Mouse (Mus musculus) forebrain, postnatal 0 days (tissue): Measurements from ENCODE around the gene Smgc. TPM values are rescaled to one million over a fixed set of nuclear protein-coding genes. Genes with fewer than 3 reads are reported as not detected.
A peak's percentile ranks its signal among the peaks of the same experiment; 100 is the strongest.
"Not testable (repeated sequence)": the region's sequence is repeated elsewhere in the genome, so short reads cannot be mapped to it uniquely, and the experiment has no call there.

ENCODE experiments used
- ATAC-seq: fragments of 200-750 bp; cut with Nextera tagmentation; 2 replicates; pipeline ENCODE4 v1.8.0; 2017; ENCODE audit warnings: mild to moderate bottlenecking, moderate library complexity
- DNase-seq: peaks from one replicate; pipeline ENCODE4 v3.0.0-alpha.2; 2015
- H3K27ac ChIP-seq: fragments of 300-500 bp; sonication (generic); 2 replicates; pipeline ENCODE4 v1.5.1; 2014; ENCODE audit warnings: low read depth, mild to moderate bottlenecking, antibody characterized with exemption, low read length, moderate library complexity, mixed read lengths
- H3K27me3 ChIP-seq: fragments of 300-500 bp; sonication (generic); 2 replicates; pipeline ENCODE4 v1.6.1; 2014; ENCODE audit warnings: mild to moderate bottlenecking, low read length, mixed read lengths; ENCODE audit not compliant: insufficient read depth
- H3K36me3 ChIP-seq: fragments of 300-500 bp; sonication (generic); 2 replicates; pipeline ENCODE4 v1.6.1; 2014; ENCODE audit warnings: mild to moderate bottlenecking, moderate library complexity; ENCODE audit not compliant: insufficient read depth
- H3K4me1 ChIP-seq: fragments of 300-500 bp; sonication (generic); 2 replicates; pipeline ENCODE4 v1.6.1; 2014; ENCODE audit warnings: antibody characterized with exemption; ENCODE audit not compliant: insufficient read depth
- H3K4me2 ChIP-seq: fragments of 300-500 bp; sonication (generic); 2 replicates; pipeline ENCODE4 v1.6.1; 2014; ENCODE audit warnings: low read depth, mild to moderate bottlenecking, moderate library complexity
- H3K4me3 ChIP-seq: fragments of 300-500 bp; sonication (generic); 2 replicates; pipeline ENCODE4 v1.5.1; 2014; ENCODE audit warnings: low read depth, low read length, mixed read lengths
- H3K9ac ChIP-seq: fragments of 300-500 bp; sonication (generic); 2 replicates; pipeline ENCODE4 v1.6.1; 2014; ENCODE audit warnings: mild to moderate bottlenecking
- H3K9me3 ChIP-seq: fragments of 300-500 bp; sonication (generic); 2 replicates; pipeline ENCODE4 v1.6.1; 2016; ENCODE audit warnings: low read length
- CTCF ChIP-seq: sonication (generic); IDR thresholded peaks from 2 replicates; pipeline ENCODE4 v1.5.1; 2016; ENCODE audit warnings: antibody characterized with exemption, control low read depth, low read depth
- WGBS: fragments of 180-500 bp; shearing (Covaris S2); extraction: QIAGEN DNeasy Blood & Tissue Kit; methylation state at CpG from one replicate; pipeline ENCODE4 v1.1.7; 2014; 5-methylcytosine and 5-hydroxymethylcytosine counted together
- polyA plus RNA-seq: library from polyadenylated mRNA; unstranded; fragments of >200 nt; fragmentation: Nextera tagmentation; extraction: Ambion mirVana; gene quantifications from 2 replicates; pipeline ENCODE4 v1.2.1, GENCODE M21; 2015
- total RNA-seq: library from RNA; depleted of rRNA; stranded (reverse); fragments of >200 nt; gene quantifications from 2 replicates; pipeline ENCODE4 v1.2.3, GENCODE M21; 2014; rRNA removed

The Smgc gene
- total RNA-seq, result not detected in 2 replicates
- polyA plus RNA-seq, result not detected in 2 replicates

DNA sequence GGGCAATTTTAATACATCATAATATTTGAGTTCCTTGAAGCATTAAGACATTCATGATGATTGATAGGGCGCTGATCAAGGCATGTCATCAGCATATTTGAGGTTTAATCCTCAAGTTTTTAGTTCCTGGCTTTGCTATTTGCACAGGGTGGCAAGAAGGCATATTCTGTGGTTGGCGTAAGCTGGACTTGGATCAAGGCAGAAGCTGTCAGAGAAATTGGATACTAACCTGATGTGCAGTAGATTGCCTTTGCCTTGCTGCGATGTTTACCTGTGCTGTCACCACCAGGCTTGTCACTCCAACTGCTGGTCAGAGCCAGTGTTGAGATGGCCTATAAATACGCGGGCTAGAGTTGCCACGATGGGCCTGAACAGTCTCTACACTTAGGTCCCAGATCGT, at the start of gene Smgc:
Gene Smgc, plus strand, starts transcription at position 301 of the 400 bp plus-strand sequence.
- Histone ChIP-seq H3K9me3 (no peaks in the 10 kb centered on the region), H3K4me3 (no peak within 1 kb of the TSS), H3K36me3 (no peaks in the 10 kb centered on the region), H3K4me1 (no peaks in the 10 kb centered on the region), H3K27ac (no peak within 1 kb of the TSS), H3K4me2 (no peak within 1 kb of the TSS), H3K9ac (no peak within 1 kb of the TSS), H3K27me3 (no peaks in the 10 kb centered on the region)
- WGBS, result 94% methylated on average over 7 of the region's 7 CpGs
- TF ChIP-seq CTCF, result no peak
- ATAC-seq (no peak), DNase-seq (no peak)

GRCm38 (mm10) chr15:91788338-91788737, 49.7 kb upstream of the Smgc start:
- no peak for TF ChIP-seq CTCF

GRCm38 (mm10) chr15:91806463-91806862, 31.6 kb upstream of the Smgc start:
- peak; percentile 72; the same call in 1 of the 2 replicates for ATAC-seq
- H3K4me2 ChIP-seq, result no peak overlapping the region
- DNase-seq, result peak; percentile 34
- H3K27ac ChIP-seq, result no peak overlapping the region
- no peaks in the 10 kb centered on the region for H3K4me1 ChIP-seq
- H3K4me3 ChIP-seq, result no peak overlapping the region
- no peak overlapping the region for H3K9ac ChIP-seq
- no peaks in the 10 kb centered on the region for H3K9me3 ChIP-seq
- no peaks in the 10 kb centered on the region; the same call in 1 of the 2 replicates for H3K36me3 ChIP-seq
- no peaks in the 10 kb centered on the region for H3K27me3 ChIP-seq
- no peak for TF ChIP-seq CTCF
- 71% methylated on average over 4 of the region's 4 CpGs for WGBS

More at GRCm38 (mm10) chr15:91788338-91788737, 49.7 kb upstream of the Smgc start:
- H3K4me3 ChIP-seq, result no peak overlapping the region
- H3K27me3 ChIP-seq, result no peaks in the 10 kb centered on the region
- H3K27ac ChIP-seq, result no peak overlapping the region
- H3K9me3 ChIP-seq, result no peaks in the 10 kb centered on the region
- H3K36me3 ChIP-seq, result no peaks in the 10 kb centered on the region
- DNase-seq (no peak), ATAC-seq (no peak)
- no peak overlapping the region for H3K4me2 ChIP-seq
- no peaks in the 10 kb centered on the region for H3K4me1 ChIP-seq
- 89% methylated on average over 11 of the region's 11 CpGs for WGBS
- H3K9ac ChIP-seq, result no peak overlapping the region

DNA sequence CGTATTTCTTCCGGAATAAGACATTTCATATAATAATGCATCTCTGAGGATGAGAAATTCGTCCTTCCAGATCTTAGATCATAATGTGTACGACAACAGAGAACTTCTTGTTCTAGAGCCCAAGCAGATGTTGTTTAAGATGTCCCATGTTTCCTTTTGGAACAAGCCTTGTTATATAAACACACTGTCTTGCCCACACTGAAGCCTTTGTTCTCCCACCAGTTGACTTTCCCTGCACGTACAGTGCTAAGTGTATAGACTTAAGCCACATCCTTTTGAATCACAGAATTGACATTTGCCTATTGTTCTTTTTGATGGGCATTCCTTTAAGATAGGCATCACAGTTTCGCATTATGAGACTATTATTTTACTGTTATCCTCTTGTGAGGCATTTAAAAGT, 2.7 kb upstream of the Smgc start:
- DNase-seq (no peak), ATAC-seq (no peak)
- Histone ChIP-seq H3K4me1 (no peaks in the 10 kb centered on the region), H3K36me3 (no peaks in the 10 kb centered on the region), H3K9me3 (no peaks in the 10 kb centered on the region), H3K9ac (no peak overlapping the region), H3K4me2 (no peak overlapping the region), H3K27ac (no peak overlapping the region), H3K4me3 (no peak overlapping the region), H3K27me3 (no peaks in the 10 kb centered on the region)
- no peak for TF ChIP-seq CTCF
- 77% methylated on average over 6 of the region's 6 CpGs for WGBS

GRCm38 (mm10) chr15:91864130-91864529, 26.1 kb downstream of the Smgc start:
- WGBS, result 14% methylated on average over 5 of the region's 5 CpGs
- H3K9ac ChIP-seq, H3K27me3 ChIP-seq, DNase-seq, H3K36me3 ChIP-seq, H3K4me3 ChIP-seq, H3K9me3 ChIP-seq, H3K4me2 ChIP-seq, H3K27ac ChIP-seq, ATAC-seq, H3K4me1 ChIP-seq: not testable (repeated sequence)

GRCm38 (mm10) chr15:91900245-91900644, 62.2 kb downstream of the Smgc start:
- no peaks in the 10 kb centered on the region for H3K9me3 ChIP-seq
- H3K27ac ChIP-seq, result no peak overlapping the region
- H3K4me1 ChIP-seq, result no peaks in the 10 kb centered on the region
- DNase-seq, result peak; percentile 11
- H3K4me3 ChIP-seq, result no peak overlapping the region
- no peak overlapping the region for H3K9ac ChIP-seq
- no peaks in the 10 kb centered on the region for H3K27me3 ChIP-seq
- H3K36me3 ChIP-seq, result no peaks in the 10 kb centered on the region
- no peak overlapping the region for H3K4me2 ChIP-seq
- peak; percentile 59 for TF ChIP-seq CTCF
- WGBS, result 68% methylated on average over 6 of the region's 6 CpGs
- ATAC-seq, result no peak

- H3K9ac ChIP-seq, H3K27ac ChIP-seq, ATAC-seq, H3K4me2 ChIP-seq, DNase-seq, H3K27me3 ChIP-seq, H3K4me3 ChIP-seq, H3K36me3 ChIP-seq, H3K9me3 ChIP-seq, H3K4me1 ChIP-seq: not testable (repeated sequence)
- 92% methylated on average over 2 of the region's 11 CpGs for WGBS
Observed at GRCm38 (mm10) chr15:91907046-91907445, 69.0 kb downstream of the Smgc start.

Other genes starting within 250 kb of the Smgc start
- 4.2 and 4.5 TPM in 2 replicates for gene Lrrk2, start 165.1 kb upstream of the Smgc start, total RNA-seq
- 1.1 and 1.7 TPM in 2 replicates for gene Lrrk2, start 165.1 kb upstream of the Smgc start, polyA plus RNA-seq
- gene Cntn1, start 212.9 kb downstream of the Smgc start, total RNA-seq, result 187 and 192 TPM in 2 replicates
- 83.8 and 112 TPM in 2 replicates for gene Cntn1, start 212.9 kb downstream of the Smgc start, polyA plus RNA-seq